Mouse (Mus musculus) gastrocnemius, postnatal 25 days (tissue): Measurements from ENCODE around the gene Maml3. TPM values are rescaled to one million over a fixed set of nuclear protein-coding genes. Genes with fewer than 3 reads are reported as not detected.

Experiments used
- DNase-seq: peaks from one replicate; pipeline ENCODE4 v3.0.0; 2022
- total RNA-seq, 2 experiments: library from RNA; stranded (reverse); gene quantifications; 1 replicate in 1 of 2; 2 replicates in 1 of 2; pipeline ENCODE4 v1.2.3; 2021

The Maml3 gene
- total RNA-seq, 2 experiments from 2014 or later = 2.4 to 2.5 TPM

GRCm38 (mm10) chr3:51912214-51912613 lies 192.7 kb downstream of the Maml3 start:
- peak; percentile 43 for DNase-seq

DNA sequence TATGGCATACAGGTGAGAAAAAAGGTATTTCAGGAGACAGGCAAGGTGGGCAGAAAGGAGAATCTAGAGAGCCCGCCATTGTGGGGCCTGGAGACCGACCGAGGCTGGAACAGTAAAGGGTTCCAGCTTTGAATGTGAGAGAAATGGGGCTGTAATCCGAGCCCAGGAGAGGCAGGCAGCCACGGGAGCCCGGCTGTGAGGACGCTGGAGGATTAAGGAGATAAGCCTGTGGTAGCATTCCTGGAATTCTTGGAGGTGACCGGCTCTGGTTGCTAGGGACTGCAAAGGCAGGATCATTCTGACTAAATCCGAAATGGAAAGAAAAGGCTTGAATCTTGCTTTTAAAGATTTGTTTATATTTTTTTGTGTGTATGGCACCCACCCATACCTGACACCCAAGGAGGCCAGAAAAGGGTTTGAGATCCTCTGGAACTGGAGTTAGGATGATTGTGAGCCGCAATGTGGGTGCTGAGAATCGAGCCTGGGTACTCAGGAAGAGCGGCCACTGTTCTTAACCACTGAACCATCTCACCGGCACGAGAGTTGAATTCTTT lies 196.4 kb downstream of the Maml3 start:
- no peak for DNase-seq

- no peak for DNase-seq
Observed at GRCm38 (mm10) chr3:51907113-51907860, 197.6 kb downstream of the Maml3 start.

DNA sequence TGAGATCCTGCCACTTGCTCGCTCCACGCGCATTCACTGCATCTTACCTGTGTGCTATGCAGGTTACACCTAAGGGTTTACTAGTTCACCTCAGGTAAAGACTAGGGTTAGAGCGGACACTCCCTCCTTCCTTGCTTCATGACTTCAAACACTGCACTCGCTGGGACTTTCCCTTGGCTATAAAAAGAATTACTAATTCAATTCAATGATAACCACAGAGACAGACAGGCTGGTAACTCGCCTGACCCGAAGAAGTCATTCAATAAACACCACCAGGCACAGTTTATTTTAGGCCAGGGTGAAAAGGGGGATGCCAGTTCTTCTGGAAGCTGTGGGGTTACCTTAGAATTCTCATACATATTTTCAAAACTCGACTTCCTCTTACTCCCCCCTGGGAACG lies 199.0 kb downstream of the Maml3 start:
- DNase-seq = no peak

DNA sequence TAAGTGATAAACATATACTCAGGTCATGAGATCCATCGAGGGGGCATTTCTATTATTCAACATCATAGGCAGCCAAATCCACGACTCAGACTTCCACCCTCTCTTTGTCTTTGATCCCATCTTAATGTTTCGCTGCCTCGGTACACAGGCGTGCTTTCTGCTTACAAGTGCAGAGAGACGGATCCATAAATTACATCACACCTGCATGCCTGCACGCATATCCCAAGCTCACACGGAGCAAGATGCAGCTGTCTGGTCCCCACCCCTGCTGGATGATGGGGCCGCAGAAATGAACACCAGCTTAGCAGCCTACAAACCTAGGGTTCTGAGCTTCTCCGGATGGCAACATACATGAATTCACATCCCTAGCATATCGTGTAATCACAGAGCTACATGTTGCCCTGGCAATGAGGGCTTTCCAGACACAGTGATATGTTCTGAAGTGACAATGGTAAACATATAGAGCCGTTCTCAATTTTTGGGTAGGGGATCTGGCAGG lies 200.5 kb downstream of the Maml3 start:
- DNase-seq = no peak

GRCm38 (mm10) chr3:51901151-51901550 lies 203.7 kb downstream of the Maml3 start:
- DNase-seq = no peak

- no peak for DNase-seq
Observed at GRCm38 (mm10) chr3:51894514-51894913, 210.4 kb downstream of the Maml3 start.

DNA sequence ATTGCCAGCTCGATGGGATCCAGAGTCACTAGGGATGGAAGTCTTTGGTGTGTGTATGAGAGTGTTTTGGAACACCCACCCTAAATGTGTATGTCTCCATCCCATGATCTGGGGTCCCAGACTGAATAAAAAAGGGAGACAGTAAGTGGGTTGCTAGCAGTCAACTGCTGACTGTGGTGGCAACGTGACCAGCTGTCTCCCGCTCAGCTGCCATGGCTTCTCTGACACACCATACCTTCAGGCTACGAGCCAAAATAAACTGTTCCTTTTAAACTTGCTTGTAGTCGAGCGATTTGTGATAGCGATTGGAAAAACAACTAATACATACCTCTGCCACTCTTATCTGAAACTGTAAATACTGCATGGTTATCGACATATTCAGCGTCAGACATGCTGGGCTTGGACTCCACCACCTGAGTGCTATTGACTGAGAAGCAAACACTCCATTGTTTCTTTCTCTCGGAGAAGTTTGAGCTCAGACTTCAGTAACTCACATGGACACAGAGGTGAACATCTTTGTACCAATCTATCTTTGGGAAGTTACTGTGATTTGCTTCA lies 213.2 kb downstream of the Maml3 start:
- no peak for DNase-seq

DNA sequence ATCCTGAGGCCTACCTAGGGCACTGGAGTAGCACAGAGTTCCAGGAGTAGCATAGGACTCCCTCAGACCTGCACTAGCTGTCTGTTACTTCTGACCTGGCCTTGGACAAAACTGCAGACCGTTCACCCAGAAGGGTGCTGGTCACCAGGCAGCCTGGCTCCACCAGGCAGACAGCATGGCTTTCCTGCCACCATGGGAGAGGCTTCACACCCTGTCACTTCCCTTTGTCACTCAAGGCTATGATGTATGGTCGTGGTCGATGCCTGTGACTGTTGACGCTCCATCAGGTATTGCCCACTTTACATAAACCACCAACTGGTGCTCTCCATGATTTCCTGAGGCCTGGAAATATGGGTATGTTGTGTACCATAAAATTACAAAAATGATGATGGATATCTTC lies 214.7 kb downstream of the Maml3 start:
- no peak for DNase-seq

DNA sequence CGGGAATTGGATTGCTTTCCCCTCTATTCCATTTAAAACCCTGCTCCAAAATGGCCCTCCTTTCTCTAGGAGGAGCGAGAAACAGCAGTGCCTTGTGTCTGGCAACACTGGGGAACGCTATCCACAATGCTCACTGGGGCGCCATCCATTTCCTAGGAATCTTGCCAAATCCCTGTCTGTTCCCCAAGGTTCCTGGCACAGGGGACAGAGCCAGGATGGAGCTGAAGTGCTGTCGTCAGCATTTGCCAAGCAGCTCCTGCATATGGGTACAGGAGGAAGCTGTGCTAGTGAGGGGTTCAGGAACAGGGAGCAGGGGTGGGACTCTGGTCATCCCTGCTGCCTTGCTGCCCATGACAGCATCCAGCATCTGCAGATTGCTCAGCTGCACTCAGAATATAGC lies 215.1 kb downstream of the Maml3 start:
- no peak for DNase-seq

DNA sequence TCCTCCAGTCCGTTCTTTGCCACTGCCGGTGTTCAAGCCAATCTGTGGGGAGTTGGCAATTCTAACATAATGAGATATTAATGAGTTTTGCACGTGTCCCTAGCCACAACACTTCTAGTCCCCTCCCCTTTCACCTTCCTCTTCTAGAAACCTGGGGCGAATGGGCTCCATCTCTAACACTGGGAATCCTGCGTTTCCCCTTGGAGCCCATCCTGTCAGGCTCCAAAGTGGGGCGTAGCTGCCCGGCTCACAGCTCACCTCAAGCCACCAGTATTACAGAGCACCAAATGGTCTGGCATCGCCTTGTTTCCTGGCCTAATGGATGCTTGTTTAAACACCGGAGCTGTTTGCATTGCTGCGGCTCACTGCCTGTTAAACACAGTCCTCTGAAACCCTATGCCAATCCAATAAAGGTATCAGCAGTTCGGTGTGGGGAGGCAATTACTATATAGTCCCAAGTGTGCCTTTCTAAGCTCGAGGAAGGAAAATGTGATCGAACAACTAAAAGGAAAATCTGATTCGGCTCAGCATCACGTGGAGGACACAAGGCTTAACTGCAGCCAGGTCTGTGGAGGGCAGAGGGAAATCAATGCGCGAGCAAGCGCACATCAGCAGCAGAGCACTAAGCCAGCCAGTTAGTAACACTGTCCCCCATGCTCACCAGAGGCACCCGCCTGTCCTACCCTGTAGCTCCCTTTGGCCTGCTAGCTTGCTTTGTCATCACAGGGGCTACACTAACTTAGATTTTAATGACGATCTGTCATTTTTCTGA lies 216.0 kb downstream of the Maml3 start:
- no peak for DNase-seq

- DNase-seq = no peak
Observed at GRCm38 (mm10) chr3:51888295-51888661, 216.6 kb downstream of the Maml3 start.

GRCm38 (mm10) chr3:51885920-51886319 lies 219.0 kb downstream of the Maml3 start:
- DNase-seq = no peak

- DNase-seq = no peak
Observed at GRCm38 (mm10) chr3:51885487-51885886, 219.4 kb downstream of the Maml3 start.

- DNase-seq = peak; percentile 38
Observed at GRCm38 (mm10) chr3:51881981-51882380, 222.9 kb downstream of the Maml3 start.

DNA sequence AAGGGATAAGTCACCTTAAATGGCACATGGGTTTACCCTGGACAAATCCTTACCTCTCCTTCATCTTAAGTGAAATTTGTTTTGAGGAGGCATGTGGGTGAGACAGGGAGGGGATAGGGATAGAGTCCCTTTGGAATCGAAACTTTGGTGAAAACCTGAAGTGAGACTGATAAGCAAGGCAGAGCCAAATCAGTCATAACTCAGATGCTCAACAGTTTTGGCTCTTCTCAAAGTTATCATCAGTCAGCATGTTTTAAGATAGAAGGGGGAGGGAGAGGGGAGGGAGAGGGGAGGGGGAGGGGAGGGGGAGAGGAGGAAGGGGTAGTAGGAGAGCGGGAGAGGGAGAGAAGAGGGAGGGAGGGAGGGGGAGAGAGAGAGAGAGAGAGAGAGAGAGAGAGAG lies 223.5 kb downstream of the Maml3 start:
- no peak for DNase-seq

- DNase-seq = no peak
Observed at GRCm38 (mm10) chr3:51880506-51881036, 224.3 kb downstream of the Maml3 start.

- no peak for DNase-seq
Observed at GRCm38 (mm10) chr3:51879211-51879610, 225.7 kb downstream of the Maml3 start.

DNA sequence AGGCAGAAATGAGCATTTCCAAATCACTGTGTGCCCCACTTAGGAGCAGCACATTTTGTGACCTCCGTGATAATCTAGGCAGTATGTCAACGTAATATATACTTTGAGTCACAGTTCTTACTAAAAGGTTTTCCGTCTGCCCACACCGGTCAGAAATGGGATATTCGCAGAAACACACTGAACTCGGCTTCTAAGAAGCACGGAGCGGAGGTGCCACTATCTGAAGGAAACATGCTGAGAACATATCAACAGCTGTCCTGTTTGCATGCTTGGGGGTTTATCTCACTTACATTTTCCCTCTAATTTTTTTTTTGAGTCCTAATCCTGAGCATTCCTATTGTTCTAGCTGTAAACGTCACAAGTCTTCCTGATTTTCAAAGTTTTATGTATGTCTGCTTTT lies 226.3 kb downstream of the Maml3 start:
- no peak for DNase-seq

DNA sequence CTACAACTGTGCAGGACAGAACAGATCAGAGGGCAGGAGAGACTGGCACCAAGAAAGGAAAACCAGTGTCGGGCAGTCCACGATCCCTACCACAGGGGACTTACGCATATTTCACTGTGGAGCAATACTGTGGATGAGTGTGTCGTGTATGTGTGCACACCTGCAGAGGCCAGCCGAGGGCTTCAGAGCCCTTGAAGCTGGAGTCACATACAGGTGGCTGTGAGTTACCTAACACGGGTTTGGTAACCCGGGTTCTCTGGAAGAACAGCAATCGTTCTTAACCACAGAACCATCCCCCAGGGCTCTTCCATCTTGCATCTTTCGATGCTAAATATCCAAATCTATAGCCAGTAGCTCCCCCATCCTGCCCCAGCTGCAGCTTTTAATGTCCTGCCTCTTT lies 228.1 kb downstream of the Maml3 start:
- DNase-seq = no peak

DNA sequence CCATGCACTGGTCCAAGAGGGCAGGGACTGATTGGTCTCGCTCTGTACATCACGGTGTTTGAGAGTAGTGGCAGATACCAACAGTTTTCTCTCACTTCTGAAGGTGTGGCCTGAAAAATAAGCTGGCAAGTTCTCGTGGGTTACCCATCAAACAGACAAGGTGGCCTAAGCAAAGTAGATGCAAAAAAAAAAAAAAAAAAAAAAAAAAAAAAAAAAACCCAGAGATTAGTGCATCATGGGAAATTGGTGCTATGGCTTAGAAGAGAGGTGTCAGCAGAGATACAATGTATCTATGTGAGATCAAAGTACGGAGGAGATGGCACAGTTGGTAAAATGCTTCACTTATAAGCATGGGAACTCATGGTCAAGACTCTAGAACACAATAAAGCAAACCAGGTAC lies 229.2 kb downstream of the Maml3 start:
- no peak for DNase-seq

GRCm38 (mm10) chr3:51874252-51874651 lies 230.6 kb downstream of the Maml3 start:
- DNase-seq = no peak

- DNase-seq = no peak
Observed at GRCm38 (mm10) chr3:51872771-51873170, 232.1 kb downstream of the Maml3 start.
